Mouse (Mus musculus): ENCODE measurements around the gene Rapgef1. TPM values are rescaled to one million over a fixed set of nuclear protein-coding genes. Genes with fewer than 3 reads are reported as not detected.

The Rapgef1 gene
- total and polyA plus RNA-seq, 2 experiments from 2014 or later, result 19.4 to 99.1 TPM

DNA sequence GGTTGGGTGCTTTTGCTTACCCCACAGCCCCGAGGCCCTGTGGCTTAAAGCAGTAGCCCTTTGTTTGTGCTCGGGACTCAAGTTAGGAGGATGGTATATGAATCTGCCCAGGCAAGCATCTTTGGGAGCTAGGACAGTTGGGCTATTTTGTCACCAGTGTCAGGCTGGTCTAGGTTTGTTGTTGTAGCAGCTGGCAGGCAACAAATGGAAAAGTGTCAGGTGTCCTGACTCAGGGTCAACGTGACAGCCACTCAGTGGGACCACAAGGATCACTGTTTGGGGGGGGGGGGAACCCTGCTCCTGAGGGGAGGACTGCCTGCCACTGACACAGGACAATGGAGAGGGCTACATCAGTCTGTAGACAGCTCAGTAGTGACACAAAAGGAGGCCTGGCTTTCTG is 91.5 kb downstream of the Rapgef1 start:
- no peak overlapping the region for H3K4me2 ChIP-seq (ENCODE audit: low read depth)
- H3K9ac ChIP-seq, result no peak overlapping the region
- no peaks in the 10 kb centered on the region for H3K9me3 ChIP-seq (ENCODE audit: low read length)
- WGBS, result 71% methylated on average over 3 of the region's 3 CpGs
- no peak overlapping the region for H3K27ac ChIP-seq (ENCODE audit: low read depth, low read length)
- no peak for TF ChIP-seq CTCF (IDR thresholded peaks at IDR 0.05; ENCODE audit: low read depth)
- no peaks in the 10 kb centered on the region for H3K4me1 ChIP-seq (ENCODE audit: insufficient read depth)
- H3K4me3 ChIP-seq (ENCODE audit: low read depth, low read length), result no peak overlapping the region
- no peak for ATAC-seq
- no peaks in the 10 kb centered on the region for H3K27me3 ChIP-seq (ENCODE audit: insufficient read depth, low read length)
- peaks cover 66% of the 10 kb centered on the region for H3K36me3 ChIP-seq (ENCODE audit: insufficient read depth)
- no peak for DNase-seq

DNA sequence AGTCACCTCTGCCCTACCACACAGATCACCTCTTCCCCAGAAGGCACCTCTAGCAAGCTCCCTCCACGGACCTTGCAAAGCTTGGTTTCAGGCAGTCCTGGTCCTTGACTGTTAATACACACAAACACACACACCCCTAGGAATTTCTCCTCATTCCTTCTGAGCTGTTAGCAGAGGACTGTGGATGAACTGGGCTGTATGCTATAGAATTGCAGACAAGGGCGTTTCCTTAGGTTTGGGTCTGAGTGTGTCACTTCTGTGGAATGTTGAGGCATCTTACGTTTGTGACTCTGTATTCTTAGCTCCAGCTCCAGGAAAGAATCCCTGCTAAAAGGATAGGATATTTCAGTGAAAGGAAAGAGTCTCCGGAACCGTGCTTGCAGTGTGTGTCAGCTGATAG is 92.4 kb downstream of the Rapgef1 start:
- H3K9me3 ChIP-seq (ENCODE audit: low read length), result no peaks in the 10 kb centered on the region
- H3K36me3 ChIP-seq (ENCODE audit: insufficient read depth), result peaks cover 64% of the 10 kb centered on the region
- no peak overlapping the region for H3K4me2 ChIP-seq (ENCODE audit: low read depth)
- WGBS, result 88% methylated on average over 5 of the region's 5 CpGs
- no peak for TF ChIP-seq CTCF (IDR thresholded peaks at IDR 0.05; ENCODE audit: low read depth)
- no peaks in the 10 kb centered on the region for H3K4me1 ChIP-seq (ENCODE audit: insufficient read depth)
- DNase-seq, result no peak
- H3K27ac ChIP-seq (ENCODE audit: low read depth, low read length), result no peak overlapping the region
- H3K4me3 ChIP-seq (ENCODE audit: low read depth, low read length), result no peak overlapping the region
- ATAC-seq, result no peak
- no peaks in the 10 kb centered on the region for H3K27me3 ChIP-seq (ENCODE audit: insufficient read depth, low read length)
- no peak overlapping the region for H3K9ac ChIP-seq

DNA sequence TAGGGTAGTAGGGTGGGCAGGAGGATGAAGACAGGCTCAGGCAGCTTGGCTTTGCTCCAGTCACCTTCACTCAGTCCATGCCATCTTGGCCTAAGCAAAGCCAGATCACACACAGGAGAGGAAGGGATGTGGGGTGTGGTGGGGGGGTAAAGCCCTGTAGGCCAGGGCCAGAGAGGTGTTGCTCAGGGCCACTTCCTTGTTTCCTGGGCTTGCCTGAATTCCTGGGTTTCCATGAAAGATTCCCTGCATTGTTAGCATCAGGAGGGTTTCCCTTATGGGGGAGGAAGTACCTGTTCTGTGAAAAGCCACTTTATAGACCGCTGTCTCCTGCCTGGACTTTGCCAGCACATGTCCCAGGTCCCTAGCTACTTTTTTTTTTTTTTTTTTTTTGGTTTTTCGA is 94.0 kb downstream of the Rapgef1 start:
- H3K4me1 ChIP-seq (ENCODE audit: insufficient read depth), result no peaks in the 10 kb centered on the region
- H3K27me3 ChIP-seq (ENCODE audit: insufficient read depth, low read length), result no peaks in the 10 kb centered on the region
- peaks cover 58% of the 10 kb centered on the region for H3K36me3 ChIP-seq (ENCODE audit: insufficient read depth)
- no peak overlapping the region for H3K27ac ChIP-seq (ENCODE audit: low read depth, low read length)
- no peaks in the 10 kb centered on the region for H3K9me3 ChIP-seq (ENCODE audit: low read length)
- H3K9ac ChIP-seq, result no peak overlapping the region
- 100% methylated on average over 1 of the region's 2 CpGs for WGBS
- DNase-seq, result no peak
- no peak overlapping the region for H3K4me2 ChIP-seq (ENCODE audit: low read depth)
- no peak for ATAC-seq
- no peak for TF ChIP-seq CTCF (IDR thresholded peaks at IDR 0.05; ENCODE audit: low read depth)
- no peak overlapping the region for H3K4me3 ChIP-seq (ENCODE audit: low read depth, low read length)

DNA sequence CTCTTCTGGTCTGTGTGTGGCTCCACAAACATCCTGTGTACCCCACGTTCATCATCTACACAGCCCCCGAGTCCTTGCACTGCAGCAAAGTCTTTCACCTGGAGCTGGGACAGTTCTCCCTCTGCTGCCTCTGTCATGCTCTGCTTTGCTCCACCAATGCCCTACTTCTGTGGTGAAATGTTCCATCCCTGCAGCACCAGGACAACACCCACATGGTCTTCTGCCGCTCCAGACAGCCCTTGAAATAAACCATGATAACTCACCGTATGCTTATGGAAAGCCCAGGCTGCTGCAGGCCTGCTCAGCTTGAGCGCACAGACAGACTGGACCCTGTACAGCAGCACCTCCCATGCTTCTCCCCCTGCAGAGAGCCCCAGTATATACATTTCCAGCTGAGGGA is 94.6 kb downstream of the Rapgef1 start:
- no peak overlapping the region for H3K4me2 ChIP-seq (ENCODE audit: low read depth)
- H3K27ac ChIP-seq (ENCODE audit: low read depth, low read length), result no peak overlapping the region
- no peaks in the 10 kb centered on the region for H3K4me1 ChIP-seq (ENCODE audit: insufficient read depth)
- WGBS, result 92% methylated on average over 5 of the region's 5 CpGs
- DNase-seq (no peak), ATAC-seq (no peak)
- no peaks in the 10 kb centered on the region for H3K9me3 ChIP-seq (ENCODE audit: low read length)
- no peak overlapping the region for H3K4me3 ChIP-seq (ENCODE audit: low read depth, low read length)
- TF ChIP-seq CTCF (IDR thresholded peaks at IDR 0.05; ENCODE audit: low read depth), result no peak
- no peak overlapping the region for H3K9ac ChIP-seq
- no peaks in the 10 kb centered on the region for H3K27me3 ChIP-seq (ENCODE audit: insufficient read depth, low read length)
- peaks cover 60% of the 10 kb centered on the region for H3K36me3 ChIP-seq (ENCODE audit: insufficient read depth)

DNA sequence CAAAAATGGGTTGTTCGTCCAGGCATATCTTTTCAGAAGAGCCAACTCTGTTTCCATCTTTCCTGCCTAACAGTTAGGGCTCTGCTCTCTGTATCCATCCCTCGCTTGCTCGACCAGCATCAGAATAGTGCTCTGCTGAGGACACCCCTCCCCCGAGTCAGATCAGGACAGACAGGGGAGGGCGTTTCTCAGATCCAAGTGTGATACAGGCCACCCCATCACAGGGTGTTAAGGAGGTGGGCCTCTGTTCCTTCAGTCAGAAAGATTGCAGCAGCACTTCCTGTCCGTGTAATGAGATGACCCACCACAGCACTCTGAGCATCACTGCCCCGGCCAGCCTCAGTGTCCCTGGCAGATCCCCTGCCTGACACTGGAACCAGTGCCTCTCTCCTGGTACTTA is 96.6 kb downstream of the Rapgef1 start:
- Histone ChIP-seq H3K4me3 (ENCODE audit: low read depth, low read length) (no peak overlapping the region), H3K9me3 (ENCODE audit: low read length) (no peaks in the 10 kb centered on the region), H3K36me3 (ENCODE audit: insufficient read depth) (peaks cover 68% of the 10 kb centered on the region), H3K27me3 (ENCODE audit: insufficient read depth, low read length) (no peaks in the 10 kb centered on the region), H3K4me2 (ENCODE audit: low read depth) (no peak overlapping the region), H3K4me1 (ENCODE audit: insufficient read depth) (no peaks in the 10 kb centered on the region), H3K27ac (ENCODE audit: low read depth, low read length) (no peak overlapping the region), H3K9ac (no peak overlapping the region)
- ATAC-seq, result no peak
- WGBS, result 46% methylated on average over 7 of the region's 7 CpGs
- DNase-seq, result no peak
- TF ChIP-seq CTCF (IDR thresholded peaks at IDR 0.05; ENCODE audit: low read depth), result no peak

DNA sequence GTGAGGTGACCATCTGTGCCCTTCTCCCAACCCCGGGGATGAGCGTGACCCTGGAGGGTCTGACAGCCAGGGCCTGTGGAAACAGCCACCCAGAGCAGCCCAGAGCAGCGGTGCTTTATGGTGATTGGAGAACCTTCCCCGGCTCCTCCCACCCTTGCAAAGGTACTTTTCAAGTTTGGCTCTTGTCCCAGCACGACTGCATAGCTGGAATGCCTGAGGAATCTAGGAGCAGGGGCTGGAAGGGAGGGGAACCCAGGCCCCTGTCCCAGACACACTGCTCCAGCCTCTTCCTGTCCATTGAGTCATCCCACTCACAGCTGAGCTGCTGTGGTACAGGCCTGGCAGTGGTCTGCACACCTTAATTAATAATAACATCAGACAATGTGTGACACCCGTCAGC is 97.2 kb downstream of the Rapgef1 start:
- Histone ChIP-seq H3K4me1 (ENCODE audit: insufficient read depth) (no peaks in the 10 kb centered on the region), H3K27ac (ENCODE audit: low read depth, low read length) (no peak overlapping the region), H3K27me3 (ENCODE audit: insufficient read depth, low read length) (no peaks in the 10 kb centered on the region), H3K36me3 (ENCODE audit: insufficient read depth) (peaks cover 68% of the 10 kb centered on the region), H3K4me3 (ENCODE audit: low read depth, low read length) (no peak overlapping the region), H3K9ac (no peak overlapping the region), H3K4me2 (ENCODE audit: low read depth) (no peak overlapping the region), H3K9me3 (ENCODE audit: low read length) (no peaks in the 10 kb centered on the region)
- ATAC-seq (peak; percentile 36; the same call in 1 of the 2 replicates), DNase-seq (no peak)
- no peak for TF ChIP-seq CTCF (IDR thresholded peaks at IDR 0.05; ENCODE audit: low read depth)
- 26% methylated on average over 6 of the region's 6 CpGs for WGBS

DNA sequence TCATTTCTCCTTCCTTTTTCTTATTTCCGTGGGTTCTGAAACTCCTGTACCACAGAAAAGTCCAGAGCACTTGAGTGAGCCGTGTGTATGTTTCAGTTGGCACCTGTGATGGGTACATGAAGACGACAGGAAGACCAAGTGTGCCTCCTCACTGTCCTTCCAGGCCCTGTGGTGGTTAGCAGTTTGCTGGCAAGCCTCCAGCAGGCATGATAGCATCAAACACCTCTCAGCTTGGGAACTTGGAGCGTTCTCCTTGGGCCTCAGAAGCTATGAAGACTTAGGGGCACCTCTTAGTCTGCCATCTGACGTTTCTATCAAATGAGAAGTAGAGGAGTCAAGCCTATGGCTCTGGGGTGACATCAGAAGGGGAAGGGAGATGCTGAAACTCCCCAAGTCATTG is 99.1 kb downstream of the Rapgef1 start:
- ATAC-seq, result no peak

DNA sequence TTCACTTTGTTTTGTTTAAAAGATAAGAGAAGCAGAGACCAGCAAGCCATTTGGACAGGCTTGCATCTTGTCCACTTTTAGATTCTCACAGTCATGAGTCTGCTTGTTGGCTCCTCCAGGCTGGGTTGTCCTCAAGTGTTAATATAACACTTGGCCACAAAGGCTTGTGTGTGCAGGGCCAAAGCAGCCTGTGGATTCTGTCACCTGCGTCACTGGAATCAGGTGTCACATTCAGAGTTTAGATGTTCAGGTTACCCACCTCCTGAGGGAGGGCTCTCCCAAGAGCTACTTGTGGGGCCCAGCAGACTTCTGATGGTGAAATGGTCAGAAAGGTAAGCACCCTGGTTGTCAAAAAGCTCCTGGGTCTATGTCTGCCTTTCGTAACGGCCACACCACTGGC is 103.6 kb downstream of the Rapgef1 start:
- H3K9ac ChIP-seq, result no peak overlapping the region
- DNase-seq (no peak), ATAC-seq (no peak)
- H3K36me3 ChIP-seq (ENCODE audit: insufficient read depth), result peaks cover 84% of the 10 kb centered on the region
- H3K4me2 ChIP-seq (ENCODE audit: low read depth), result no peak overlapping the region
- no peaks in the 10 kb centered on the region for H3K27me3 ChIP-seq (ENCODE audit: insufficient read depth, low read length)
- TF ChIP-seq CTCF (IDR thresholded peaks at IDR 0.05; ENCODE audit: low read depth), result no peak
- H3K27ac ChIP-seq (ENCODE audit: low read depth, low read length), result no peak overlapping the region
- no peaks in the 10 kb centered on the region for H3K9me3 ChIP-seq (ENCODE audit: low read length)
- 92% methylated on average over 3 of the region's 3 CpGs for WGBS
- H3K4me1 ChIP-seq (ENCODE audit: insufficient read depth), result no peaks in the 10 kb centered on the region
- H3K4me3 ChIP-seq (ENCODE audit: low read depth, low read length), result no peak overlapping the region

More for the DNA sequence above, 99.1 kb downstream of the Rapgef1 start:
- Histone ChIP-seq H3K4me2 (ENCODE audit: low read depth) (no peak overlapping the region), H3K27ac (ENCODE audit: low read depth, low read length) (no peak overlapping the region), H3K4me3 (ENCODE audit: low read depth, low read length) (no peak overlapping the region), H3K27me3 (ENCODE audit: insufficient read depth, low read length) (no peaks in the 10 kb centered on the region), H3K4me1 (ENCODE audit: insufficient read depth) (no peaks in the 10 kb centered on the region), H3K9me3 (ENCODE audit: low read length) (no peaks in the 10 kb centered on the region), H3K9ac (no peak overlapping the region), H3K36me3 (ENCODE audit: insufficient read depth) (peaks cover 64% of the 10 kb centered on the region)
- no peak for DNase-seq
- no peak for TF ChIP-seq CTCF (IDR thresholded peaks at IDR 0.05; ENCODE audit: low read depth)
- 86% methylated on average over 5 of the region's 5 CpGs for WGBS
